Mouse (Mus musculus): ENCODE results near the gene Kmt2a. TPM values are rescaled to one million over a fixed set of nuclear protein-coding genes. Genes with fewer than 3 reads are reported as not detected.
"Not testable (repeated sequence)": the region's sequence is repeated elsewhere in the genome, so short reads cannot be mapped to it uniquely, and the experiment has no call there.

Kmt2a gene
- total RNA-seq, 2 experiments from 2014 or later: 50.5 to 54.6 TPM

DNA sequence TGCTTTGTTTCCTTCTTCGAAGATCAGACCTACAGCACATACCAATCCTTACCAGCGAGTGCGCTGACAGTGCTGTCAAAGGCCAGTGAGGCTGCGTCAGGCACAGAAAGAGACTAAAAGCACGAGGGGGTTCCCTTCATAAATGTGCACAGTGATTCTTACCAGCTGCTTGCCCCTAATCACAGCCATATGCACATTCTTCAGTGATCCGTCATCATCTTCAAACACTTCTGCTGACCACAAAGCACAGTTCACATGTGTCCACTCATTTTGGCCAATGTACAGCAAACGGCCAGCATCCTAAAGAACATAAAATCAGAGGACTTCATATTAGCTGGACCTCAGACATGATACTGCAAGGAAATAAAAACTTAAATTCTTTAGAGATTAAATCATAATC is 54.4 kb downstream of the Kmt2a start:
- DNase-seq (ENCODE audit: low spot score in 2 of 2): no peak

DNA sequence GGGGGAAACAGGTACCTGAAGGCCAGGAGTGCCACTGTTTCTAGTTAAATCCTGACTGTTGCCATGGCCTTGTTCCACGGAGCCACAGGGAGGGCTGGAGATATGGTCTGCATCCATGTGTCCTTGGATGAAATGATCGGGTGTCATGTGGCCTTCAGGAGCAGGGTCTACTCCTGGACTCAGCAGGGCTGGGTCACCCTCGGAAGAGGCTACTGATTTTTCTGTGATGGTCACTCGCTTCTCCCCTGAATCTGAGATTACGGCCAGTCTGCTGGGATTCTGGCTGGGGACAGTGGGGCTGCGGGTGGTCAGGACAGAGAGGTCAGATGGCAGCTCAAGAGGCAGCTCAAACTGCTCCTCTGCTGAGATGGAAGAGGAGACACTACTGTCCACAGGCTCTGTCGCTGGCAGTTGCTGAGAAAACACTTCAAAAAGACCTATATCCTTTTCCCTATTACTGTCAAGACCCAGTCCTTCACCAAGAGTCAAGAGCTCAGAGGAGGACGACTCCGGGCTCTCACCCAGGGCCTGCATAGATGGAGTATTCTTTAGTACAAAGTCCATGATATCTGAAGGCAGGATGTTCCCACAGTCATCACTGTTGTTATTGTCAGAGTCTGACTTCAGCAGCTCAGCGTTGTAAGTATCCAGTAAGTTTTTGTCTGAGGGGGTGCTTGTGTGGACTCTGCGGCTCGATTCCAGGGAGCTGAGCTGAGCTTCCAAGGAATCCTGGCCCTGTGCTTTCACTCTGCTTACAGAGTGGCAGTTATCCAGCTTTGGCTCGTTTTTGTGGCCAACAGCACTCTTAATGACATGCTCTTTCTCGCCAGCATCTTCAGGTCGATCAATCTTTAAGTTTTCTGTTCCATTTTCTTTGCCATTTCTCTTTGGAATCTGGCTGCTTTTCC is 60.9 kb downstream of the Kmt2a start:
- DNase-seq (ENCODE audit: low spot score in 2 of 2): no peak

DNA sequence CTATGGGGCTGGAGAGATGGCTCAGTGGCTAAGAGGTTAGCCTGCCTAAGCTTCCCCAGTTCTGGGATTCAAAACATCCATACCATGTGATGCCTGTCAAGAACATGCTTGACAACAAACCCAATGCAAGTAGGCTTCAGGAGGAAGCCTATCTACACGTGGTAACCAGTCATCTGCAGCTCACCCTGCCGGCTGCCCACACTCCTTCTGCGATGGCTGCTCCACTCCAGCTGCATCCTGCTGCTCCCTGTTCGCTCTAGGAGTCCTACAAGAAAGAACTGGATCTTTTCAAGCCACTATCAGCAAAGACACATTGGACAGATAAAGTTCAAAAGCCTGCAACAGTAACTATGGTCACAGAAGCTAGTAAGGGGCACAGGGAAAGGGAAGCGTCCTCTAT is 63.6 kb downstream of the Kmt2a start:
- no peak for DNase-seq (ENCODE audit: low spot score in 2 of 2)

DNA sequence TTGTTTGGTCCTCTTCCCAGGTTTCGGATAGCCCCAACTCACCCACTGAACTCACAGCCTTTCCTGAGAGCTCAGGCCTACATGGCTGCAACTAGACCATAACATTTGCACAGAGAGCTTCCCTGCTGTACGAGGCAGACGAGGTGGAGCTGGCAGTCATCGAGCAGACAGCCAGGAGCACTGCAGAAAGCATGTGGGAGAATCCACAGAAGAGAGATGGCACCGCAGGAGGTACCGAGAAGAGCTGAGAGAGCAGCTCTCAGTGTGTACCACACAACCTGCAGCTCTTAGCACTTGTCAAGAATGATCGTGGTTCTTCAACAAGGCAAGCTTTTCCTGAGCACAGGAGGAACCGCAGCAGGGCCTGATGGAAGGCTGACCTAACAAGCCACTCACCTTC is 66.9 kb downstream of the Kmt2a start:
- no peak for DNase-seq (ENCODE audit: low spot score in 2 of 2)

DNA sequence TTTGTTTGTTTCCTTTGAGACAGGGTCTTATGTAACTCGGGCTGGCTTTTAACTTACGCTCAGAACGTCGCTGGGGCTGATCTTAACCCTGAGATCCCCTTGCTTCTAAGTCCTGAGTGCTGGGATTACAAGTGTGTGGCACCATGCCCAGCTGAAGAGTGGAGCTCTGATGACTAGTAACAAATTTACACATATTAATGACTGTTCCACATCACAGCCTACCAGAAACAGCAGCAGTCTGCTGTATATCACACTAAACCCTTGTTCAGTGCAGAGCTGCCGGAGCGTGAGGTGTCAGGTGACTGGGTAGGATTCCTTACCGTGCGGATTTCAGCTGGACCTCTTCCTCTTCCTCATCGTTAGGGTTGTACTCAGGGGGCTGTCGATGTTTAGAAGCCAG is 70.8 kb downstream of the Kmt2a start:
- no peak for DNase-seq (ENCODE audit: low spot score in 2 of 2)

DNA sequence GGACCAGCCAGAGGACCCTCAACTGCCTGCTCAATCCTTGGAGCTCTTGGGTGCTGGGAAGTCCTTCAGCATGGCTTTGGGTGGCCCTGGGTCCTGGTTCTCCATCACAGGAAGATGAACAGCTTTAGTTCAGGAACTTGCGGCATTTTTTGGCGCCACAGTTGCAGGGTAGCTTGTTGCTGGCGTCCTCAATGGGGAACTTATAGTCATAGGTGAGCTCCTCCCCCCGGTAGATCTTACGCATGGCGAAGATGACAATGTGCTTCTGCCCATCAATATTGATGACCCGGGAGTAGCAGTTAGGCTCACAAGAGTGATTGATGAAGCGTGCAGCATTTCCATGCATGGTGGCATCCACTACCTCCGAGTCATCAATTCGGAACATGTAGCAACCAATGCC is 73.3 kb downstream of the Kmt2a start:
- no peak for DNase-seq (ENCODE audit: low spot score in 2 of 2)

DNA sequence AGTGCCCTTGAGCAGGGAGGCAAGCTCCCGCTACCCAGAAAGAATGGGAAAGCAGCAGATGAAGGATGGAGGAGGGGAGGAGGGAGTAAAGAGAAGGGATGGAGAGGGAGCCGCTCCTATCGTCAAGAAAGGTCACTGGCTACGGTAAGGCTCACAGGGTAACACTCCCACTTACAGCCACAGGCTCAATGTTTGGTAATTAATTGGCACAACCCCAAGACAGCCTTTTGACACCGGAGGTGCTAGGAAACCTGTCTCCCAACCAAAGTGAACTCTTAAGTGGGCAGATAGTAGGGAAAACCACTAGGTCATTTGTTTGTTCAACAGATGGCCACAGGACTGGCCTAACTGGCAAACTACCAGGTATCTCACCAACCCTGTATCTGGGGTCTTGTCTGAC is 74.0 kb downstream of the Kmt2a start:
- no peak for DNase-seq (ENCODE audit: low spot score in 2 of 2)

DNA sequence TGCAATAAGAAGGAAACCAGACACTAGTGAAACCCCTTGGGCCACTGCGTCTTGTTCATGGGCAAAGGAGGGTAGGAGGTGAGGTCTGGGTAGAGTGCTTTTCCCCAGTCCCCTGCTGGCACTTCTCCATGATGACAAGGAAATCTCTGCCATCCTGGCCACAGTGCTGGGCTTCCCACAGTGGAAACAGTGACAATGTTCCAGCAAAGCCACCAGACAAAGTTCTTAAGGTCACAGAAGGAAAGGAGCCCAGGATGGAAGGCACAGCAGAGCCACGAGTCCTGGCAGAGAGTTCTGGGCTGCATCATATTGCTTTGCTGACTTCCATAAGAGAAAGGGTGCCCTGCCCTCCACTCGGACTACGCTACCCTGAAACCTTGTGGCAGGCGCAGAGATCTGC is 75.6 kb downstream of the Kmt2a start:
- DNase-seq (ENCODE audit: low spot score in 2 of 2): no peak

DNA sequence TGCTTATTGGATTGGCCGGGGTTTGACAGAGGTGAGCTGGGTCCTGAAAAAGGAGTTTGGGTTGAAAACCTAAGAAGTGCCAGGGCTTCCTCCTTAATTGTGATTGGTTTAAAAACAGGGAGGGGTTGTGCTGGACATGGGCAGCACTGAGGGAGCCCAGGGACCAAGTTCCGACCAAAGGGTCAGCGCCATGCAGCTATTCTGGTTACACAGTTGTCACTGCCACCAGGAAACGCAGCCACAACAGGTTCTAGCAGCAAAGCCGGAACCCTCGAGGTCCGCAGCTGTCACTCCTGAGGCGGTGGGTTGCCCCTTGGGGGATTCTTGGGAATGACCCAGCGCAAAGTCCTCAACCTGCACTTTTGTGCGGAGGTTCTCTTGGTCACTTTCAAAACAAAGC is 76.4 kb downstream of the Kmt2a start:
- no peak for DNase-seq (ENCODE audit: low spot score in 2 of 2)

DNA sequence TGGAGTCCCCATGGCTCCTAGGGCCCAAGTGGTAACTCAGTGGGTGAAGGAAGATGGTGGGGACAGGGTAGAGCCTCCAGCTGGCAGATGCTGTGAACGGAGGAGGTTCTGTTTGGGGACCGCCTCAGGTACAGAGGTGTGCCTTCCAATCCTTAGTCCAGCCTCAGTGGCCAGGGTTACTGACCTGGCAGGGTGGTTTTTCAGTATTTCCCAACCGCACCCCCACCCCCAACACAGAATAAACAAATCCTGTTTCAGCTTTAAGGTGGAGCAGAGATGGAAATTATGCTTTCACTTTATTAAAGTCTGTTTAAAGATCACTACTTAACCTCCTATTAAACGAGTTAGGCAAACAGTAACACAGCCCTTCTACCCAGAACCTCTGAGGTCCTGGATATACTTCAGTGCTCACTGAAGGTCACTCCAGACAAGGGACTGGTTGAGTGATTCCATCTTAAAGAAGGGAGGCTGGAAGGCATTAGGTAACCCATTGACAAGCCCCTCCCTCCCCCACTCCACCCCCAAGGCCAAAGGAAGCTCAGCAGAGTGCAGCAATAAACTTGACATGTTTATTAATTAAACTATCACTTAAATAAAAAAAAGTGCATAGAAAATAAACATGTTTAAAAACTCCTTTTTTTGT is 78.2 kb downstream of the Kmt2a start, which contains the start of gene Ttc36:
TSS of gene Ttc36 (minus strand) at position 265 of the 643 bp plus-strand sequence.
- no peak for DNase-seq (ENCODE audit: low spot score in 2 of 2)

DNA sequence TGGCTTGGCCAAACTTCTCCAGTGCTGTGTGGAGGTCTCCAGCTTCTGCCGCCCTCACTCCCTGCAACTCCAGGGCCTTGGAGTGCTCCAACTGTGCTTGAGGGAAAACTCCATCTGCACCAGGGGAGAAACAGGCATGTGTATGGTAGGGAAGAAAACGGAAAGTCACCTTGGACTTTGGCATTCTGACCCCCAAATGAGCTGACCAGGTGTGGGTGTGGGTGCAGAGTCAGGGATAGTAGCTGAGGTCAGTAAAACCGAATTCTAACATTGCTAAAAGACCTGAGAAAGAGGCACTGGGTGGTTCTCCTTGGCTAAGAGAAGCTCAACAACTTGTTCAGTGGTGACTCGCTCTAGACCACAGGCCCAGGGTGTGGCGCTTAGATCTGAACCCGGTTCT is 79.4 kb downstream of the Kmt2a start:
- DNase-seq (ENCODE audit: low spot score in 2 of 2): no peak

DNA sequence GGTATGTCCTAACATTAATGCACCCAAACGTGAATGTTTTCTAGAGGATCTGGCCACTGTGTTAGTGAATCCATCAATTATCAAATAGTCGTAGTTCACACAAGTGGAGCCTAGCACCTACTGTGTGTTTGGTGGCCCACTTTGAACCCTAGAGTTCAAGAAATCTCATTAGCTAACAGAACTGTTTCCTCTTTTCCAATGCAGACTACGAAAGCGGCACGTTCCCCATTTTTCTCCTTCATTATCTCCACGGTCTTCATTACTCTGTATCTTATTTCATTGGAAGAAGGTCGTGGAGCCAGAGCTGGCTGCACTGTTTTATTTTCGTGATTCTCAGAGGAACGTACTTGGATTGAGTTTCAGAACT is 81.2 kb downstream of the Kmt2a start:
- DNase-seq (ENCODE audit: low spot score in 2 of 2): no peak

DNA sequence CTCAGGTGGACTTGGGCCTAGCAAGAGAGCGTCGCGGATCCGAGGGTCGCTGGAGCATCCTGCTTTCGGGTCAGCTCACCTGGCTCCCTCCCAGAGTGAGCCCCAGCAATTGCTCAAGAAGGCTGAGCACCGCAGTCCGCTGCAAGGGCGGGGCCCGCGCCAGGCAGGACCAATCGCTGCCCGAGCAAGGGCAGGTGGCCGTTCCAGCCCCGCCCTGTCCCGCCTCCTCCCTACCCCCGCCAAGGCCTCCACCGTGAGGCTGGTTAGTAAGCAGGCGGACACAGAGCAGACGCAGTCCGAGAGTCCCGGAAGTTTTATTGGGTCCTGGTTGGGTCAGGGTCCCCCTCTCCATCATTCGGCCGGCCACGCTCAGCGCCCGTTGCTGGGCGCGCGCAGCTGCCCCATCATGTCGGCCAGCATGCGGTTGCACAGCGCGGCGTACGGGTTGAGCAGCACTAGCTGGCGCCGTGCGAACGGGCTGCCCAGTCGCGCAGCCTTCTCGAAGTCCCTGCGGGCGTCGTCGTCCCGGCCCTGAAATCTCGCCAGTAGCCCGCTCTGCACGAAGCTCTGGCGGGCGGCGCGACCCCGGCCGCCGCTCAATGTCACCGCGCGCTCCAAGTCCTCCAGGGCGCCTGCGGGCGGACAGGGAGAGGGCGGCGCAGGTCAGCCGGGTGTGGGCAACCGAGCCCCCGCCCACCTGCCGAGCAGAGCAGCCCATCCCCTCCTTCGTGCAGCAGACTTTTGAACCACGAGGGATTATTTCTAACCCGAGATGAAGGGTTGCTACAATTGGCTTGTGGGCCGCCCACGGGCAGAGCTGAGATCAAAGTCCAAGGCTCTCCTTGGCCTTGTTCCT is 81.8 kb downstream of the Kmt2a start, which contains the start of gene Tmem25:
TSS of gene Tmem25 (minus strand) at position 206 of the 856 bp plus-strand sequence.
- peak; percentile 81 to 86 for DNase-seq (ENCODE audit: low spot score in 2 of 2)

DNA sequence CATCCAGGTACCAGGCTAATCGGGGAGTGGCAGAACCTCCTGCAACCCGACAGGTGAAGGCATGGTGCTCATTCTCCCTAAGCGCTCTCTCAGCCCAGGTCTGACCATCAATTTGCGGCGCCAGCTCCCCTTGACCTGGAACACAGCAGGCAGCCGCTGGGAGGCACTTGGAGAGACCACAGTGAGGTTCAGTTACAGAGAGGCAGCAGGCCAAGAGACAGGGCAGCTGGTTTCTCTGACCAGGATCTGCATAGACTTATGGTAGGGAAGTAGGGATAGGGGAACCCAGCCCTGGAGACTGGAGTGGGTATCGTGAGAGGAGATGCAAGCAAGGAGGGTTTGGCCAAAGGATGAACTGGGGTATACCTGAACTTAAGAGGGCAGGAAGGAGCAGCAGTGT is 82.8 kb downstream of the Kmt2a start:
- no peak for DNase-seq (ENCODE audit: low spot score in 2 of 2)

DNA sequence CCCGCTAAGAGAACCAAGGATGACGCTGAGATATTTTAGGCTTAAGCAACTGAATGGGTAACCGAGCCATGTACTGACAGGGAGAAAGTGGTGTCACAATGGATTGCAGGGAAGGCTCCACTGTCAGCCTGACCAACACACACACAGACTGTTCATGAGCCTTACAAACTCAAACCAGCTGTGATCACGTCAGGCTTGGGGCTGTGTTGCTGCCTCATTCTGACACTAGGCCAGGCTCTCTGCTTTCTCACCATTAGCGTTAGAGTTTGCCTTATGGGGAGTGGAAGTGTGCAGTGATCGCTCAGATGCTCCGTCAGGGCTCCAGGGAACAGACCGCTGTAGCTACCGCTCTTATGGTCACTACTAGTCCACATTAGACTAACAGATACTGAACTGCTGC is 88.3 kb downstream of the Kmt2a start:
- no peak for DNase-seq (ENCODE audit: low spot score in 2 of 2)

DNA sequence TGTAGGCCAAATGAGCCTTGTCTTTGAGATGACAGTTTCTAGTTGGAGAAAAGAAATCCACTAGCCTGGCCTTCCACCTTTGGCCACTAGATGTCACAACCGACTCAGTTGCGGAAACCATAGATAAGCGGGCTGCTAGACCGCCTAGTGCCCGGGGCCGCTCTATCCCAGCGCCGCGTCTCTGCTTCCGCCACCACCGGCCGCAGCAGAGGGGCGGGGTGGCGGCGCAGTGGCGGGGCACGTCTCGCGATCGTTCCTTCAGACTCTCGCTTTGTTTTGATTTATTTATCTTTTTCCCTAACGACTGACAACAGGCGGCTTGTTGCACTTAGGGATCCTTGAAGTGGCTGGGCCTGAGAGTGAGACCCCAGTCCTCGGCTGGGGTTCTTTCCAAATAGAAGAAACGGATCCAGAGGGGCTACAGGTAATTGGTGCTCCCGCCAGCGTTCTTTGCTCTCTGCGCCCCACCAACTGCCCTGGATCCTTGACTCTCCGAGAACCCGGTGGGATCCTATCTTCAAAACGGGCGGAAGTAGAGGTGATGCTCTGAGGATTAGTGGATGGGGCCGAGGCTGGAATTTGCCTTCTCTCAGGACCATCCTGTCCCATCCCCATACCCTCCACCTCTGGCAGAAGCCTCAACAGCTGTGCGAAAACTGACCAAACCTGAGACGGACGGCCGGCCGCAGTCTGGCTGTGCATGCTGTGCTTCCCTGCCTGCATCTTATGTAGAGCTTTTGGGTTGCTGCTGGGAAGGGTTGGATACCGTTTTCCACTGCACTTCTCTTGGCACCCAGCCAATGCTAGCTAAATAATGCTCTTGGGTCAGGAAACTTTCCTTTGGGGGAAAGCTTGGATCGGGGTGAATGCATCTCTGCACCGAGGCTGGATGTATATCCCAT is 108.1 kb downstream of the Kmt2a start:
- peak; percentile 92 to 94 for DNase-seq (ENCODE audit: low spot score in 2 of 2)

DNA sequence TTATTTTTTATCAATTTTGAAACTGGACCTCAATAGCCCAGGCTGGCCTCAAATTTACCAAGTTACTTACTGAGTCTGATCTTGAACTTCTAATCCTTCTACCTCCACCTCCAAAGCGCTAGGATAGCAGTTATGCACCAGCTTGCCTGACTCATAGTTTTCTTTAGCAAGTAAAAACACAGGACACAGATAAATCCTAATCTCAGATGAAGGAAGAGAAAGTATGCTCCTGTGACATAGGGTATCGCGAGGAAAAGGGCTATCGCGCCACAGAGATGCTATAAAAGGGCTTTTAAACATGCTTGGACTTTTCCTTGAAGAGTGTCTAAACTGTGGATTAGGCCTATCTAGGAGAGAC is 108.7 kb downstream of the Kmt2a start:
- DNase-seq (ENCODE audit: low spot score in 2 of 2): no peak

DNA sequence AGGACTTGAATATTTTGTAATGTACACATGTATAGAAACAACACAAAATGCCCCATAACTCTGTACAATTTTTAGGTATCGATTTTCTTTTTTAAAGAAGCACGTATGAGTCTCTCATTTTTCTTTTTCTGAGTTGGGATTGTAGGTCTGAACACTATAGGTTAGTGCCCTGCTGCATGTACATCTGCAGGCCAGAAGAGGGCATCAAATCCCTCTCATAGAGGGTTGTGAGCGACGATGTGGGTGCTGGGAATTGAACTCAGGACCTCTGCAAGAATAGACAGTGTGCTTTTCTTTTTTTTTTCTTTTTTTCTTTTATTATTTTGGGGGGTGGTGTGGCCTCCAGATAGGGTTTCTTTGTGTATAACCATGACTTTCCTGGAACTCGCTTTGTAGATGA is 109.7 kb downstream of the Kmt2a start:
- DNase-seq (ENCODE audit: low spot score in 2 of 2): no peak

DNA sequence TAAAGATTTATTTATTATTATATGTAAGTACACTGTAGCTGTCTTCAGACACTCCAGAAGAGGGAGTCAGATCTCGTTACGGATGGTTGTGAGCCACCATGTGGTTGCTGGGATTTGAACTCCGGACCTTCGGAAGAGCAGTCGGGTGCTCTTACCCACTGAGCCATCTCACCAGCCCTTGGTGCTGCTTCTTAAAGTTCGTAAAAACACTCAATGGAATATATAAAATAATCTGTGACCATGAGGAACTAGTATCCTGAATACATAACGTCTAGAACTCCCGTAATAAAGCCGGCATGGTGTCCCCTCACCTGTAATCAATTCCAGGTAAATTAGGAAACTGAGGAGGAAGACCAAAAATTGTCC is 113.1 kb downstream of the Kmt2a start:
- DNase-seq (ENCODE audit: low spot score in 2 of 2): not testable (repeated sequence)

DNA sequence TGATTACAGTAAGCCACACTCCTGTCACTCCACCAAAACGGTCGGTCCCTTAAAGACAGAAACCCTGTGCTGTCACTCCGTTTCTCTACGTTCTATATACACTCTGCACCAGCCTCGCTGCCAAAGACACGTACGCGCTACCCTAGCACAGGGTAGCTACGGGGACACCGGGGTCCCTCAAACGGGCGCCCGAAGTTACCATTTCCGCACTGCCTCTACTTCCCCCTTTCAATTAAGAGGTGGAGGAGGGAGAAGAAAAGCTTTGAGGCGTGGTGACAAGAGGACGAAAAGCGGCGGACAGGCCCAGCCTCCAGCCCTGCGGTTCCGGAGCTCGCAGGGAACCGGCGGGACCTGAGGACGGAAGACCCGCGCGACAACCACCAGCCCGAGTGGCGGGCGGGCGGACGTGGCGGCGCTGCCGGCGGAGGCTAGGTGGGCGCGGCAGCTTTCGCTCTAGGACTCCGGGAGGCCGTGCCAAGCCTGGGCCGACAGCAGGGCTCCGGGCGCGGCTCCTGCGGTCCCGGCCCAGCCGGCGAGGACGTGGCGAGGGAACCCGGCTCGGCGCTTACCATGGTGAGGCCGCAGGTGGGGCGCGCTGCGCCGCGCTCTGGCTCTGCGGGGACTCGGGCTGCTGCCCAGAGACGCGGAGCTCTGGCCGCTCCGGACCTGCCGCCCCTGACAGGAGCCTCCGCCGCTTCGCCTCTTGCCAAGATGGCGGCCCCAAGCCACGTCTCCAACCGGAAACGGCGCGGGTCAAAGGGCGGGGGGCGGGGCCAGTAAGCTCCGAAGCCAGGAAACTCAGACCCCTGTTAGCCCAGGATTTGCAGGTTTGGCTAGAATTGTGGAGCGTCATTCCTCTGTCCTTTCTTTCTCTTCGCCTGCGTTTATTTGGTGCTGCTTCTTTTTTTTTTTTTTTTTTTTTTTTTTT is 113.7 kb downstream of the Kmt2a start, which contains the start of the genes Arcn1 and Ift46:
TSS of gene Arcn1 (minus strand) at position 745 of the 928 bp plus-strand sequence.
TSS of gene Ift46 (plus strand) at position 808 of the 928 bp plus-strand sequence.
- peak; percentile 79 to 88 for DNase-seq (ENCODE audit: low spot score in 2 of 2)

All from layer of hippocampus, postnatal 10 days (tissue).